Mouse (Mus musculus) left cerebral cortex, adult 8-10 months (tissue): ENCODE data around the gene Vsig10. TPM values are rescaled to one million over a fixed set of nuclear protein-coding genes. Genes with fewer than 3 reads are reported as not detected.
"Not testable (repeated sequence)": the region's sequence is repeated elsewhere in the genome, so short reads cannot be mapped to it uniquely, and the experiment has no call there.

Experiments used
- DNase-seq, 2 experiments: peaks; one replicate each; pipeline ENCODE4 v3.0.0; 2022; ENCODE audit warnings: low spot score in 2 of 2
- total RNA-seq, 4 experiments: library from RNA; stranded (reverse); gene quantifications; 2 replicates each; pipeline ENCODE4 v1.2.4; 2022

Gene Vsig10
- total RNA-seq, 4 experiments from 2014 or later = 1.7 to 3.6 (median 2.1) TPM

DNA sequence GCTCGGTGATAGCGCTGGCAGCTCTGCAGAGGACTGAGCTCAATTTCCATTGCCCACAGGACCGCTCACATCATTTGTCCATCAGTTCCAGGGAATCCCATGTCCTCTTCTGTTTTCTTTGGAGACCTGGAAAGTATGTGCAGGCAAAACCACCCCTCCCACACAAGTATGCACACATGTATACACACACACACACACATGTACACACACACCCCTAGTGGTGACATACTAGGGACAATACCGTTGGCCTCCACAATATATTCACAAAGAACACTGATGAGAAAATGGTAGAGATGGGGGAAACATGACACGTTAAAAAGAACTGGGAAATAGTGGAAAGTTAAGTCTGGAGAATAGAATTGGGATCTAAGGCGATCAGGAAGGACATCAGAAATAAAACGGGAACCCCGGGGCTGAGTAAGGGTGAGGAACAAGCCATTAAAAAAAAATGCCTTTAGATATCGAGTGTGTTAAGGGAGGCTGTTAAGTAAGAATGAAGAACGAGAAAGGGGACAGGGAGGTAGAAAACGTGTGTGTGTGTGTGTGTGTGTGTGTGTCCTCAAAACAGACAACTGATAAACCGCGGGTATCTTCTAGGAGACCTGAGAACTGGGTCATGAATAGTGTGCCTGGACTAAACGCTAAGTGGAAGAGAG lies 36.9 kb downstream of the Vsig10 start:
- no peak for DNase-seq

DNA sequence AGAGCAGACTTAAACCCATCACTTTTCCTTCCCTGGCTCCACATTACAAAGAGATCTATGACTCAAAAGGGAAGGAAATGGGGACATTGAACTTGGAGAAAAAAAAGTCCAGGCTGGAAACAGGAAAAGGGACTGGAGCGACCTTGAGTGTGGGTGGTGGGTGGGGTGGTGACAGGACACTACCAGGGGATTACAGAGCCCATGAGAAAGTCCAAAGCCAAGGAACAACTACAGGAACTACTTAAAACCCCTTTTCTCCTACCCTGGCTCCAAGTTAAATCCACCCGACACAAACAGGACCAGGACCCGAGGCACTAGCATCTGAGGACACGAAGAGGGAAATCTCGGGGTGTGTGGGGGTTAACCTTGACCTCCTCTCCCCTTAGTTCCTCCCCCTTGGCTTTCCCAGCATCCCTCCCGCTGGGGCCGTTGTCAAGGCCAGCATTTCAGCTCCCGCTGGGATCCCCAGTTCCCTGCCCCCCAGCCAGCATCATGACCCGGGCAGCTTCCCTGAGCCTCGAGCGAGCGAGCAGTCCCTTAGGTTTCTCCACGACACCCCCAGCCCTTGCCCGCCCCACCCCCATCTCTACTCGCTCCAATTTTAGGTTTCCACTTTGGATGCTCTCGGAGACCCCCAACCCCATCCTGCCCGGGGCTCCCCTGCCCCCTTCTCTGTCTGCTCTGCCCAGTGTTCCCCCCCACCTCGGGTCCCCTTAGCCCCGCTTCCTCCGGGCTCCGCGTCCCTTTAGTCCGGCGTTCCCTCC lies 37.7 kb downstream of the Vsig10 start:
- no peak for DNase-seq

DNA sequence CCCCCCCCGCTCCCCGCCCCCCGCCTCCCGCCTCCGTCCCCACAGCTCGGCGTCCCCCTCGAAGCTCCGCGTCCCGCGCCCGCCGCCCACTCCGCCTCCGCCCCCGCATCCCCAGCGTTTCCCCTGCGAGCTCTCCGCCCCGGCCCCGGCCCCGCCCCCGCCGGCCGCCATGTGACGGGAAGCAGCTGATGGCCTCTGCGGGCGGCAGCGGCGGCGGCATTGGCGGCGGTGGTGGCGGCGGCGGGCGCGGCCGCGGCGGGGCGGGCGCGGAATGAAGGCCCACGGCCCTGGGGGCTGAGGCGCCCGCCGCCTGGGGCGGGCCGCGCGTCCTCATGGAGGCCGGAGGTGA lies 38.2 kb downstream of the Vsig10 start, which contains the start of gene Wsb2:
Gene Wsb2 (plus strand): TSS at position 176 of the 349 bp plus-strand sequence.
- DNase-seq = peak in 1 of 2 experiments; percentile 69

DNA sequence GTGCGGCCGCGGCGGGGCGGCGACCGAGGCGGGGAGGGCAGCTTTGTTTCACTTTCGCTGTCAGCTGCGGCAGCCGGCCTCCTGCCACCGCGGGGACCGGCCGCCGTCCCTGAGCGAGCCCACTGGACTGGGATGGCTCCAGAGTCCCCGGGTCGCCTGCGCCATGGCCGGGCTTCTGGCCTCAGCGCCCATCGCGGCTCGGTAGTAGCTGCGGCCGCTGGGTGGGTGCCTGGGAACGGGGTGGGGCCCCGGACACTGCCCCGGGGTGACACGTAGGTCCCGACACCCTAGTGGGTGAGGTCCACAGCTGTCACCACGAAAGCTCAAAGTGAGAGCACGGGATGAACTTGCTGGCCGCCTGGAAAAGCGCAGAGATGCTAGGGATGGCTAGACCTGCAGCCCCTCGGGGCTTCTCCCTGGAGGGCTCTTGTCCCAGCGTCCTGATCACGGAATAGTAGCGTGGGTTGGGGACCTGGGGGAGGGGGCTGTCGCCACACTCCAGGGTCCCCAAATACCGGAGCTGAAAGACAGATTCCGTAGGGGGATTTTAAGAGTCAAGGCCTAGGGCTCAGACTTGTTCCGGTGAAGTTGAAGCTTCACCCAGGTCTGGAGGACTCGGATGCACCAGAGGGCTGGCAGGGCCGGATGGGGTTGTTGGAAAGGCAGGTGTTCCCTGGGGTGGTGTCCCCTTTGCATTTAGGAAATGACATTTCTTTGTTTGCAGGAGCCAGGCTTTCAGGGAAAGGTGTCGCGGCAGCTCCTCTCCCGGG lies 38.8 kb downstream of the Vsig10 start:
- DNase-seq = no peak

DNA sequence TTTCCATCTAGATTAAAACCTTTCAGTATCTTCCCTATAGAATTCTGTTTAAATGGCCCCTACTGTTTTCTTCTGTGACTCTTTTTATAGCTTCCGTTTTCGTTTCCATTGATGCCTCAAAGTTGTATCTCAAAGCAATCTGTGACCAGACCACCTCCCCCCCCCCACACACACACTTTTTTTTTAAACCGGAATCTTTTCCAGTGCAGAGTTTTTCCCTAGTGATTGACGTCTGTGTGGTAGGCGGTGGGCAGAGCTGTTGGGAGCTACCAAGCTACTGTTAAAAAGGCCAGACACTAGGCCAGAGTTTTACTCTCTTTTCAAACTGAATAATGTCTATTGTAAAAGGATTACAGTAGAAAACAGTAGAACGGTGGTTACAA lies 39.4 kb downstream of the Vsig10 start:
- no peak for DNase-seq

DNA sequence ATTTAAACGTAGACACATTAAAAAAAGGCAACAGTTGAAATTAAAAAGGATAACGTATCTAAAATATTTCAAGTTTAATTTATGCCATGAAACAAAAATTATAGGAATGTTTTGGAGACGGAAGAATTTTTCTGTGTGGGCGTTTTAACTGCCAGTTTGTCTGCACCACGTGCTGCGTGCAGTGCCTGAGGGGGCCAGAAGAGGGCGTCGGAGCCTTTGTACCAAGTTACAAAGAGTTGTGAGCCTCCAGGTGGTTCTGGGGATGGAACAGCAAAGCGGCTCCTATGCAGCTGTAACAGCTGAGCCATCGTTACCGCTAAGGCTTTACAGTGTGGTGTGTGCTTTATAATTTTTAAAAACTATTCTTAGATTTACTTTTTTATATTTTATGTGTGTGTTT lies 39.8 kb downstream of the Vsig10 start:
- peak; percentile 68 to 75 for DNase-seq

DNA sequence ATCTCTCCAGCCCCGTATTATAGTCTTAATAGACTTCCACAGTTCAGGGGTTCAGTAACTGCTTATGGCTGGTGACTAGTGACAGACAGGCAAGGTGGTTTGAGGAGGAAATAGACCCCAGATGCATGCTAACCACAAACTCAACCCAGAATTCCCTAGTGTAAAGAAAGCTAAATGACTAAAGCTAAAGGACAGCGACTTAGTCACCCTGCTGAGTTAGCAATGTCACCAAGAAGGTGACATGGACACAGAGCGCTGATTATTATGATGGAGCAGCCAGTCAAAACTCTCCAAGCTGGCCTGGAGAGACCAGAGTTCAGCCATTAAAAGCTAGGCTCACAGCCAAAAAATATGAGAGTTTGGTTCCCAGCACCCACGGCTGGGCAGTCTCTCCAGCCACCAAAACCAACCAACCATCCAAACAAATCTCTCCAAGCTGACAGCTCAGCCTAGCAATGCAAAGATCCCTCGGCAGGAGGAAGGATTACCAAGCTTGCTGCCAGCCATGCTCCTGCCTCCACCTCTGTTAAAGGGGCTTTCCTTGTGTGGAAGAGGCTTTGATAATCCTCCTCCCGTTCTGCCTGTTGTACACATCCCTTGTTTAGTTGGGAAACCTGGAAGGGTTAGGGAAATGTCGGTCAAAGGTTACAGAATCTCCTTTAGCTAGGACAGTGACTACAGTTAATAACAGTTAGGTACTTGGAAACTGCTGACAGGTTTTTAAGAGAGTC lies 40.8 kb downstream of the Vsig10 start:
- DNase-seq = no peak

DNA sequence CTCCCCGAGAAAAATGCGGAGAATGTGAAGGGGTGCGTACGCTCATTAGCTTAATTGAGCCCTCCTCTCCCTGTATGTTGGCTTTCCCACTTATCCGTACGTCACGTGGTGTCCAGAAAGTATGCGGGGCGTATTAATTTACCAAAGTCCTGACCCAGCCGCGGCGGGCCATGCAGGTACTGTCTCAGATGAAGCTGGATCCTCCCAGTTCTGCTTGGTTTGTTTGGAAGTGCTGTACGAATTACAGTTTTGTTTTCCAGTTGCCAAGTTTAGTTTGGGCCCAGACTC lies 41.3 kb downstream of the Vsig10 start:
- no peak for DNase-seq

DNA sequence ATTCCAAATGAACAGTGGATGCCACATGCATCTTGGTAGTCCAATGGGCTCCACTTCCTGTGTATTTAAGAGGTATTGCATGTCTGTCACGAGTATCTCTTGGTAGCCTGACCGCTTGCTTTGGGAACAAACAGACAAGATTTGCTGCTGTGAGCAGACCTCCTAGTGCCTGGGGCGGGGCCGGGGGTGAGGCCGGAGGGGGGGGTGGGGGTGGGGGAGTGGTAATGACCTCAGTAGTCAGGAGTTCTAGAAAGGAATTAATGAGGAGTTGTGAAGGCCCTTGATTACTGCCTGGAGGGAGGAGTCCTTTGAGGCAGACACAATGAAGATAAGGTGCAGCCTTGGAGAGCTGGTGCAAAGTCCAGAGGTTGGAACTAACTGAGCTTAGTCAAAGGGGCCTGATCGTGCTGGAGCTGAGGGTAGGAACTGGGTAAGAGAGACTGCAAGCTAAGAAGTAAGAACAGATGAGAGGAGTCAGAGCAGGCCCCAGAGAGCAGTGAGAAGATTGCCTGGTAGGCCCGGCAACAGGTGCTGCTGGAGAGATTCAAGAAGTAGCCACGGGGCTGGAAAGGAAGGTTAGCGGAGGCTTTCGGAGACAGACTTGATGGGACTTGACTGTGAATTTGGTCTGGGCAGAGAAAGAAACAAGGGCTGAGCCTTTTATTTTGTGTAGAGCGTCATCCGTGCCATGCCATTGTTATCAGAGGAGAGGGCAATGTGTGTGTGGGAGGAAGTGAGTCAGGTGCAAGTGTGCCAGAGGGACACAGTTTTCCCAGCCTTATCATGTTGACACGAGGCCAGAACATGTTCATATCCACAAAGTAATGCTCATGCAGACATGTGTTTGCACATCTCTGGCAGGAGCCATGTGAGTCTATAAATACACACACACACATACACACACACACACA lies 42.0 kb downstream of the Vsig10 start:
- DNase-seq = no peak

DNA sequence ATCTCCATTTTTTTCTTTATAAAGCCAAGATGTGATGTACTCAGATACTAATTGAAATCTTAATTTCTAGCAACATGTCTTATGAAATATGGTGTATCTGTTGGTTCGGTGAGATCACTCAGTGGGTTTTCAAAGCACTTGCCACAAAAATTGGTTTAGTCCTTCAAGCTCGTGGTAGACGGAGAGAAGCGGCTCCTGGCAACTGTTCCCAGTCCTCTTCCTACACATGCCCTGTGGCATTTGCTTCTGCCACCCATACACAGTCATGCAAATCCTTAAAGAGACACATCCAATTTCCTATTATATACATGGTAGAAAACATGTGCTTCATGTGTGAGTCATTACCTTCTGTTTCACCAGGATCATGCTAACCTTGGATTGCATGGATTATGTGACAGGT lies 42.7 kb downstream of the Vsig10 start:
- DNase-seq = no peak

DNA sequence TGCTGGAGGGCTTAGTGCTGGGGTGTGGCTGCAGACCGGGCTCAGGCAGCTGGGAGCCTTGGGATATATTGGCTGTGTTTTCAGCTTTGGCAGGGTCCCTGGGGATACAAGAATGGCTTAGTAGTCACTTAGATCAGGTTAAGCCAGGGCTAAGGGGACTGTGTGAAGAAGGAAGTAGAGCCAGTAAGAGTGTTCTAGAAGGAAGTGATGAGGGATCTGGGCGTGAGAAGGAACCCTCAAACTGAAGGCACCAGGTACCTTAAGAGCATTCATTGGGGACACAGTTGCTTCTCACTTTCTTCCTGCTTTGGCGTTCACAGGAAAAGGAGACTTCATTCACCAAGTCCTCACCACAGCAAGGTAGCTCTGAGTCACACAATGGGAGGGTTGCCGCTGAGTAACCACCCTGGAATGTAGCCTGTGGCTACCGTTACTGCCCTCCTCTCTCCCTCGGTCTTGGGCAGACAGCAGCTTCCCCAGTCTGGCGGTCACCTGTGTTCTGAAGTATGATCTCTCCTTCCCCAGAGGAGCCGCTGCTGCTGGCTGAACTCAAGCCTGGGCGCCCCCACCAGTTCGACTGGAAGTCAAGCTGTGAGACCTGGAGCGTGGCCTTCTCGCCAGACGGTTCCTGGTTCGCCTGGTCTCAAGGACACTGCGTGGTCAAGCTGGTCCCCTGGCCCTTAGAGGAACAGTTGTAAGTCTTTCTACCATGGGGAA lies 44.3 kb downstream of the Vsig10 start:
- no peak for DNase-seq

DNA sequence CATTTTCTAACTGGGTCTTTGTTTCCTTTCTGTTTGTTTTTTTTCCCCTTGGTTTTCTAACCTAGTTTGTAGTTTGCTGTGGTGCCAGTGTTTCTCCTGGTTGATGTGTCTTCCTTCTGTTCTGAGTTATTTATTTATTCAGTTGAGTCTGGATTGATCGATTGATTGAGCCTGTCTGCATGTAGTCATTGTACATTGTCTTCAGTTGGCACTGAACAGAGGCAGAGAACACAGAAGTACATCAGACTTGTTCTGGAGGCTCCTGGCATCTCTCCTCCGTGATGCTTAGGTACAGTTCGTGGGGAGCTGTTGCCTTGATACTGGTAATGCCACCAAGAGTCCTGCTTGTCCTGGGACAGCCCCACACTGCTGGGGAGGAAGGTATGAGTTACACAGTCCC lies 45.9 kb downstream of the Vsig10 start:
- no peak for DNase-seq

DNA sequence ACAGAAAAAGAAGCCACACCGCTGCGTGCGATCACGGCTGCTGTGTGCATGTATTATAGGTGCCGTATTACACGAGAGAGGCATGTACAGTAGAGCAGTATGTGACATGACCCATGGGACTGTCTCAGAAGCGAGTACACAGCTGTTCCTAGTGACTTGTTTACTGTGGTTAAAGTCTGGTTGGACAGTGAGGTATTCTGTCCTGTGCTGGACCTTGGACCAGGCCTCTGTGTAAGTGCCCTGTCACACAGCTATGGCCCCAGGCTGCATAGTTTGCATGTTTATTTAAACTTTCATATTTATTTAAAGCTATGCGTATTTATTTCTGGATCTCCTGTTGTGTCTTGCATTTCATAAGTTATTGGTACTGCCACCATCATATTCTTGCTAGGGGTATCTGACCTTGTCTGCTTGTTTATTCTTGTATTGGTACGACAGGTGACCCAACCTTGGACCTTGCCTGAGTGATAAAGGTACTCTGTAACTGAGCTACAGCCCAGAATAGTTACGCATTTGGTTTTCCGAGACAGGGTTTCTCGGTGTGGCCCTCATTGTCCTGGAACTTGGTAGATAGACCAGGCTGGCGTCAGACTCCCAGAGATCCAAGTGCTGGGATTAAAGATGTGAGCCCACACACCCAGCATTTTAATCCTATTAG lies 47.1 kb downstream of the Vsig10 start:
- no peak for DNase-seq

DNA sequence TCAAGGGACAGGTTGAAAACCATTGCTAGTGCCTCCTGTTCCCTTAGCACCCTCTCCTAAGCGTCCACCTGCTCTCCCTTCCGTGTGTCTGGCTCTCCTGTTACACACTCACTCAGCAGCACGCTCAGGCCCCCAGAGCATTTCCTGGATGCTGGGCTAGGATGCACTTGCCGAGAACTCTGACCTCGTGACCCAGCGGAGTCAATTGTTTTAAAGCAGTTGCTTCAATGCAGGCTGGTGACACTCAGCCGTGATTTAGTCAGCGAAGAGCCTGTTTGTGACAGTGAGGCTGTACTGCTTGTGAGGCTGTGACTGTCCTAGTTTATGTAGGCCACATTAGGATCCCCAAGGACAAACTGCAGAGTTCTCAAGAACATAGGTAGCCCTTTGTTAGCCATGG lies 48.3 kb downstream of the Vsig10 start:
- no peak for DNase-seq

DNA sequence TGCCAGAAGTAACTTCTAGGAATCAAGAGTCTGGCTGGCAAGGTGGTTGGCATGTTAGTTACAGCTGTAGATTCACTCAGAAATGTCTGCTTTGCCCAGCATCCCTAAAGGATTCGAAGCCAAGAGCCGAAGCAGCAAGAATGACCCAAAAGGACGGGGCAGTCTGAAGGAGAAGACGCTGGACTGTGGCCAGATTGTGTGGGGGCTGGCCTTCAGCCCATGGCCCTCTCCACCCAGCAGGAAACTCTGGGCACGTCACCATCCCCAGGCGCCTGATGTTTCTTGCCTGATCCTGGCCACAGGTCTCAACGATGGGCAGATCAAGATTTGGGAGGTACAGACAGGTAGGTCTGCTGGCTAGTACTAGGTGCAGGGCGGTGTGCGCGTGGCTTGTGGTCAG lies 51.7 kb downstream of the Vsig10 start:
- no peak for DNase-seq

DNA sequence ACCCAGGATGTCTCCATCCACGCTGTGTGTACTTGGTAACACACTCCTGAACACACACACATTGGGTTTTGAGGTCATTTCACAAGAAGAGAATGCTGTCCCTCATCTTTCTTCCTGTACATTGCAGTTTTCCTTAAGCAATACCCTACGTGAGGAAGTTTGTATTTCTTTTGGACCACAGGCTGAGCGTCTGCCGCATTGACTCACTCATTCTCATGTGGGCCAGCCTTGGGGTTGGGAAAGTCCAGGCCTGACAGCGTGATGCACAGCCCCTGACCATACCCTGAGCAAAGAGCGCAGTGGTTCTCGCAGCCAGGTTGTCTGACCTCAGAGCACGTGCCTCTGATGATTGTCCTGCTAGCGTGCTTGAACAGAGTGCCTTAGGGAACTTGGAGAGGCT lies 54.5 kb downstream of the Vsig10 start:
- DNase-seq = no peak

DNA sequence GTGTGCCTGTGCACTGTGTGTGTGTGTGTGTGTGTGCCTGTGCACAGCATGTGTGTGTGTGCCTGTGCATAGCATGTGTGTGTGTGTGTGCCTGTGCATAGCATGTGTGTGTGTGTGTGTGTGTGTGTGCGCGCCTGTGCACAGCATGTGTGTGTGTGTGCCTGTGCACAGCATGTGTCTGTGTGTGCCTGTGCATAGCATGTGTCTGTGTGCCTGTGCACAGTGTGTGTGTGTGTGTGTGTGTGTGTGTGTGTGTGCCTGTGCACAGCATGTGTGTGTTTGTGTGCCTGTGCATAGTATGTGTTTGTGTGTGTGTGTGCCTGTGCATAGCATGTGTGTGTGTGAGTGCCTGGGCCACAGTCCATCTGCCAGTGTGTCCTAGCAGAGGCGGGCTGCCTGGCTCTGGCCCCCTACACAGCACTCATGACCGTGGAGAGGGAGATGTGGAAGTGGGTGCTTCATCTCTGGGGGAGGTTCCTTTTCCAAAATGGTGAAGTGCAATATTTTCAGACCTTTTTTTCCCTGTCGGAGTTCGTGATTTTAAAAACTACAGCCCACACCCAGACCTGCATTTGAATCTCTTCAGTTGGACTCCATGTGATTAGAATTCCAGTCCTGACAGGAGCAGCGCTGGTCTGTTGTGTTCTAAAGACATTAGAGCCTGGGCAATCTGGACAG lies 55.6 kb downstream of the Vsig10 start:
- DNase-seq = no peak

DNA sequence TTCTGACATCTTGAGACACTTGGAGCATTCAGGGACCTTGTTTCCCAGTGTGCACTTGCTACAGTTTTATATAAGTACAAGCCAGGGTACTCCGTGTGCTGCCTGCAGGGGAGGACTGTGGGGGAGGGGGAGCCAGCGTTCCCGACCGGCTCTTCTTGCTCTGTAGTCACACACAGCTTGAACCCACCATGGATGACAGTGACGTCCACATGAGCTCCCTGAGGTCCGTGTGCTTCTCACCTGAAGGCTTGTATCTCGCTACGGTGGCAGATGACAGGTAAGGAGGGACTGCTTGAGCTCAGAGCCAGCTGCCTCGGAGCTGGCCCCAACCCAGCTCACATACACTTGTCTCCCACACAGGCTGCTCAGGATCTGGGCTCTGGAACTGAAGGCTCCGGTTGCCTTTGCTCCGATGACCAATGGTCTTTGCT lies 57.5 kb downstream of the Vsig10 start:
- no peak for DNase-seq

DNA sequence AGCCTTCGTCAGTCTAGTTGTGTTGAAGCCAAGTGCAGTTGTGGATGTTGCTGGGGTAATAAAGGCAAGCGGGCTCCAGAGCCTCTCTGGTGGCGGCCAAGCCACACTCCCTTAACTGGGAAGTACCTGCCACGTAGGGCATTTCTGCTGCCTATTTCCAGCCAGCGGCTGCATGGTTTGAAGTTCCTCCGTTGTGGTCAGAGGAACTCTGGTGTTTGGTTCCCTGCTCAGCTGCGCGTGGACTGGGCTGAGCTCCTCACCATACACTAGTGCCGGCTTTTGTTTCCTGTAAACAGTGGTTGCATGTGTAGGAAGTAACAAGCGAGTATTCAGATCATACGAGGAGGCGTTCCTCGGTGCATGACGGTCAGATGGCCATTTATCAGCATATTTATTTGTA lies 58.8 kb downstream of the Vsig10 start:
- DNase-seq = not testable (repeated sequence)
